Mouse (Mus musculus) liver, adult 2 months (tissue): ENCODE results near the gene Pak6. TPM values are rescaled to one million over a fixed set of nuclear protein-coding genes. Genes with fewer than 3 reads are reported as not detected.
A peak's percentile ranks its signal among the peaks of the same experiment; 100 is the strongest.

Source experiments
- DNase-seq: peaks from one replicate; pipeline ENCODE4 v3.0.0-alpha.2; 2011; ENCODE audit warnings: low read depth, low spot score; ENCODE audit errors: extremely low read depth
- H3K27ac ChIP-seq: fragments of 200-500 bp; replicated peaks from 2 replicates; pipeline ENCODE4 v1.5.1; 2012; ENCODE audit warnings: low read depth, mild to moderate bottlenecking, control low read depth, inconsistent platforms, low read length; ENCODE audit not compliant: insufficient read depth
- H3K27me3 ChIP-seq: fragments of 200-500 bp; 2 replicates; pipeline ENCODE4 v1.6.1; 2012; ENCODE audit warnings: mild to moderate bottlenecking, moderate library complexity, low read length, inconsistent platforms; ENCODE audit not compliant: control insufficient read depth, insufficient read depth
- H3K36me3 ChIP-seq: fragments of 200-500 bp; 2 replicates; pipeline ENCODE4 v1.6.1; 2012; ENCODE audit warnings: low read length, inconsistent platforms; ENCODE audit not compliant: control insufficient read depth, insufficient read depth
- H3K4me1 ChIP-seq: fragments of 200-500 bp; 2 replicates; pipeline ENCODE4 v1.6.1; 2011; ENCODE audit warnings: low read length; ENCODE audit not compliant: control insufficient read depth, insufficient read depth
- H3K4me3 ChIP-seq: fragments of 200-500 bp; 2 replicates; pipeline ENCODE4 v1.5.1; 2011; ENCODE audit warnings: low read depth, mild to moderate bottlenecking, control low read depth, low read length, moderate library complexity; ENCODE audit not compliant: insufficient read depth
- H3K79me2 ChIP-seq: fragments of 200-500 bp; 2 replicates; pipeline ENCODE4 v1.6.1; 2012; ENCODE audit warnings: inconsistent platforms, mild to moderate bottlenecking, low read length, moderate library complexity; ENCODE audit not compliant: control insufficient read depth, insufficient read depth
- H3K9ac ChIP-seq: fragments of 200-500 bp; 2 replicates; pipeline ENCODE4 v1.6.1; 2012; ENCODE audit warnings: low read depth, mild to moderate bottlenecking, control low read depth, inconsistent platforms, low read length
- CTCF ChIP-seq: fragments of 200-500 bp; IDR thresholded peaks from 2 replicates; pipeline ENCODE4 v1.5.1; 2011; ENCODE audit warnings: low read depth, low read length, control low read depth
- POLR2A ChIP-seq: fragments of 200-500 bp; IDR thresholded peaks from 2 replicates; pipeline ENCODE4 v1.6.1; 2011; ENCODE audit warnings: low read length, control low read depth; ENCODE audit not compliant: insufficient read depth; ENCODE audit errors: extremely low read depth
- WGBS: fragments of 180-500 bp; shearing (Covaris S2); methylation state at CpG from one replicate; pipeline ENCODE4 v1.1.7; 2018; 5-methylcytosine and 5-hydroxymethylcytosine counted together
- polyA plus RNA-seq: library from polyadenylated mRNA; depleted of rRNA; stranded (reverse); fragments of >200 nt; gene quantifications from 2 replicates; pipeline ENCODE4 v1.2.3, GENCODE M21; 2012
- total RNA-seq: library from RNA; depleted of rRNA; stranded (reverse); fragments of >200 nt; gene quantifications from 2 replicates; pipeline ENCODE4 v1.2.3, GENCODE M21; 2014

Gene Pak6
- total and polyA plus RNA-seq, 2 experiments, result 0.23 TPM; not detected in 1

DNA sequence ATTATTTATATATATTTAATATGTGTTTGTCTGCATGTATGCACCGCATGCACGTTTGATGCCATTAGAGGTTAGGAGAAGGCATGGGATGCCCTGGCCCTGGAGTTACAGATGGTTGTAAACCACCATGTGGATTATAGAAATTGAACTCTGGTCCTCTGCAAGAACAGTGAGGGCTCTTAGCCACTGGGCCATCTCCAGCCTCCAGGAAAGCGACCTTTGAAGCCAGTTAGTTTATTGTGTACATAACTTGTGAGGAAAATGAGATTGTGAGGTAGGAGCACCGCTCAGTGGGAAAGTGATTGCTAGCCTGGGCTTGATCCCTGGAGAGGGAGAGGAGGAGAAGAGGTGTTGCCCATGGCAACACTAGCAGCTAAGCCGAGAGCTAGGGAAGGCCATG is 25.8 kb upstream of the Pak6 start:
- WGBS, result 66% methylated on average over 5 of the region's 5 CpGs
- DNase-seq, result no peak
- Histone ChIP-seq H3K9ac (no peak overlapping the region), H3K4me3 (no peak overlapping the region), H3K4me1 (no peaks in the 10 kb centered on the region), H3K79me2 (no peaks in the 10 kb centered on the region), H3K27me3 (no peaks in the 10 kb centered on the region), H3K36me3 (no peaks in the 10 kb centered on the region), H3K27ac (no peak overlapping the region)
- TF ChIP-seq POLR2A (no peak), CTCF (no peak)

DNA sequence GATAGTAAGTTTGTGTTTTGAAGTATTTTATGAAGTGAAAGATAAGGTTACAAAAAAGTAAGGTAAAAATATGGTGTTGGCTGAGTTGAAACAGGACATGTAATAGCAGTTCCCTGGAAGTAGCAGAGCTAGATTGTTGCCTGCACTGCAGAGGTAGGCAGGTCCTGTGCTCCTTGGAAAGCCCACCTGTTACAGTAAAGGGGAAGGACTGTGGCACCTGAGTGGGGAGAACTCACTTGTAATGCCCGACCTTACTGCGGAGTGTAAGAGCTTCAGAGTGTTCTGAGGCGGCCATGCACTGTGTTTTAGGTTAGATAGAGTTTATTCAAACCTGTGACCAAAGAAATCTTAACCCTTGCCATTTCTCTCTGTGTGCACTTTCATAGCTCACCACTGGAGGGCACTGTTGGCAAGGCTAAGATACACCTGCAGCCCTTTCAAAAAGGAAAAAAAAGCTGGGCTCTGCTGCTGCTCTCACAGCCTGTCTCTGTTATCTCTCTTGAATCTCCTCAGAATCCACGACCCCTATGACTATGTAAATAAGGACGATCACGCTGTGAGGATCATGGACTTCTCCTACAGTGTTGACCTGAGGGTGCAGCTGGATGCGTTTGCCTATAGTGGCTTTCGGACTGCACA is 25.1 kb upstream of the Pak6 start:
- no peak overlapping the region for H3K27ac ChIP-seq
- WGBS, result 36% methylated on average over 8 of the region's 8 CpGs
- TF ChIP-seq CTCF (peak; percentile 62; the same call in 1 of the 2 replicates), POLR2A (no peak)

DNA sequence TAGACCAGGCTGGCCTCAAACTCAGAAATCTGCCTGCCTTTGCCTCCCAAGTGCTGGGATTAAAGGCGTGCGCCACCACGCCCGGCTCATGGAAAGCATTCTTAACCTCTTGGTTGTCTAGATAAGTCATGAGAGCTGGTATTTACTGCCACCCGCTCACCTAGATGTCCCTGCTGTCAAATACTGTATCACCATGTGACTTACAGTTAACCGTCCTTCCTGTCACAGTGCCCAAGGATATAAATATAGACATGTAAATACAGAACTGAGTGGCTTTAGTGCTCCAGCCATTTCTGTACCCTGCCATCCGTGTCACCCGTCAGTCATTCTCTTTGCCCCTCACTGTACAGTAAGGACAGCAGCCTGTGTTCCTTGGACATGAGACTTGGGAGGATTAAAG is 24.4 kb upstream of the Pak6 start:
- Histone ChIP-seq H3K4me1 (no peaks in the 10 kb centered on the region), H3K27me3 (no peaks in the 10 kb centered on the region), H3K36me3 (no peaks in the 10 kb centered on the region), H3K4me3 (no peak overlapping the region), H3K79me2 (no peaks in the 10 kb centered on the region), H3K9ac (no peak overlapping the region), H3K27ac (no peak overlapping the region)
- DNase-seq, result no peak
- no peak for TF ChIP-seq CTCF
- no peak for TF ChIP-seq POLR2A
- 96% methylated on average over 8 of the region's 8 CpGs for WGBS

More for the DNA sequence above, 25.1 kb upstream of the Pak6 start:
- Histone ChIP-seq H3K36me3 (no peaks in the 10 kb centered on the region), H3K4me1 (no peaks in the 10 kb centered on the region), H3K79me2 (no peaks in the 10 kb centered on the region), H3K27me3 (no peaks in the 10 kb centered on the region), H3K4me3 (no peak overlapping the region), H3K9ac (no peak overlapping the region)
- DNase-seq, result peak; percentile 28

DNA sequence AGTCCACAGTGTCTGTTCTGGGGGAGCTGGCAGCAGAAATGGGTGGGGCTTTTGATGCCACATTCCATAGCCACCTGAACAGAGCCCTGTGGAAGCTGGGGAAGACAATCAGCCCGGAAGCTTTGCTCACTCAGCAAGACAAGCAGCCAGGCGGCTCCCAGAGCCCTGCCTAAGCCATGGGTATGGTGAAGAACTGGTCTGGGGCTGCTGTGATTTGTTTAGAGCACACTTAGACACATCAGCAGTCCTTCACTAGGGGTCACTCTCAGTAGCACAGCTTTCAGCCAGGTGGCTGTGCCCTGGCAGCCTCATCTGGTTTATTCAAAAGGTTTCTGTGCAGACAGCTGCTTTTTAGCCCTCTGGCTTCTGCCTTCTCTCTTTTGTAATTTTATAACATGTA is 22.0 kb upstream of the Pak6 start:
- H3K4me3 ChIP-seq, result no peak overlapping the region
- H3K36me3 ChIP-seq, result no peaks in the 10 kb centered on the region
- no peak overlapping the region for H3K9ac ChIP-seq
- 76% methylated on average over 2 of the region's 2 CpGs for WGBS
- H3K27ac ChIP-seq, result no peak overlapping the region
- H3K79me2 ChIP-seq, result no peaks in the 10 kb centered on the region
- no peaks in the 10 kb centered on the region for H3K4me1 ChIP-seq
- DNase-seq, result no peak
- H3K27me3 ChIP-seq, result no peaks in the 10 kb centered on the region
- TF ChIP-seq POLR2A (no peak), CTCF (no peak)

DNA sequence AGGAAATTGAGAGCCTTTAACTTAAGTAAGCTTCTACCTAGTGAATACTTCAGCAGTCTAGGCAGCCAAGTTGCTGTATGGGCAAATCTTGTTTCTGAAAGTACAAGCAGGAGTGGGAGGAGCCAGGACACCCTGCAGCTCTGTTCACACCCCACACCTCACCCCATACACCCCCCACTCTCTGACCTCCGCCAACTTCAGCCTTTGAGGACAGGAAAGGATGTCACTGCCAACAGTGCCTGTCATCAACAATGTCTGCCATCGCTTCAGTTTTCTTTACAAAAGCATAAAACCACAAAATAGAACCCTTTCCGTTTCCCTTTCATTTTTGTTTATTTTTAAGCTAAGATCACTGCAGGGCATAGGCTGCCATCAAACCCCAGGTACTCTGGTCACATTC is 20.7 kb upstream of the Pak6 start:
- TF ChIP-seq POLR2A (no peak), CTCF (no peak)
- H3K36me3 ChIP-seq, result no peaks in the 10 kb centered on the region
- no peak overlapping the region for H3K4me3 ChIP-seq
- 84% methylated on average over 3 of the region's 3 CpGs for WGBS
- H3K27me3 ChIP-seq, result no peaks in the 10 kb centered on the region
- no peaks in the 10 kb centered on the region for H3K79me2 ChIP-seq
- H3K27ac ChIP-seq, result no peak overlapping the region
- no peaks in the 10 kb centered on the region for H3K4me1 ChIP-seq
- DNase-seq, result no peak
- no peak overlapping the region for H3K9ac ChIP-seq

DNA sequence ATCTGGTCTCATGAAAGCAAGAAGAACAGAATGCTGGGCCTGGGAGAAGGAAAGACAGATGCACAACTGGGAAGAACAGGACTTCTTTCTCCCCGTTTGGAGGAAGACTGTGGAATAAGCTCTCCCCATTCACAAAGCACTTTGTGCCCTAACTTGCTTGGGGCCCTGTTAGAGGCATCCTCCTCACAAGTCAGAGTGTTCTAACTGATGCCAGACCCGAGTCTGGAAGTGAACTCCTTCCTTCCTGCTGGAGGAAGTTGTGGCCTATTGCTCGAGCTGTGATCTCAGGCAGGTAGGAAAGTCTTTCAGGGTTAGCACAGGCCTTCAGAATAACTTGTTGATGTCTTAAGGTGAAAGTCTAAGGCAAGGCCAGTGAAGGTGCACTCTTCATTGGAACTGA is 20.2 kb upstream of the Pak6 start:
- TF ChIP-seq POLR2A (no peak), CTCF (no peak)
- Histone ChIP-seq H3K9ac (no peak overlapping the region), H3K79me2 (no peaks in the 10 kb centered on the region), H3K4me1 (no peaks in the 10 kb centered on the region), H3K27me3 (no peaks in the 10 kb centered on the region), H3K27ac (no peak overlapping the region), H3K36me3 (no peaks in the 10 kb centered on the region), H3K4me3 (no peak overlapping the region)
- WGBS, result 68% methylated on average over 3 of the region's 3 CpGs
- DNase-seq, result no peak
